Mouse (Mus musculus) heart, embryonic 16.5 days (tissue): ENCODE results near the gene Akr7a5. TPM values are rescaled to one million over a fixed set of nuclear protein-coding genes. Genes with fewer than 3 reads are reported as not detected.
A peak's percentile ranks its signal among the peaks of the same experiment; 100 is the strongest.

ENCODE experiments used
- ATAC-seq: fragments of 200-750 bp; cut with Nextera tagmentation; replicated peaks from 2 replicates; pipeline ENCODE4 v1.8.0; 2017; ENCODE audit warnings: moderate number of reproducible peaks; ENCODE audit not compliant: insufficient read depth, low FRiP score; ENCODE audit errors: extremely low read depth
- H3K27ac ChIP-seq: fragments of 300-500 bp; sonication (generic); 2 replicates; pipeline ENCODE4 v1.5.1; 2014; ENCODE audit warnings: mild to moderate bottlenecking, low read length, control low read depth, moderate library complexity
- H3K27me3 ChIP-seq: fragments of 300-500 bp; sonication (generic); 2 replicates; pipeline ENCODE4 v1.6.1; 2014; ENCODE audit warnings: low read length, mixed read lengths; ENCODE audit not compliant: control insufficient read depth, insufficient read depth
- H3K36me3 ChIP-seq: fragments of 300-500 bp; sonication (generic); 2 replicates; pipeline ENCODE4 v1.6.1; 2014; ENCODE audit not compliant: control insufficient read depth, insufficient read depth
- H3K4me1 ChIP-seq: fragments of 300-500 bp; sonication (generic); 2 replicates; pipeline ENCODE4 v1.6.1; 2014; ENCODE audit warnings: low read length, mixed read lengths; ENCODE audit not compliant: control insufficient read depth, insufficient read depth
- H3K4me2 ChIP-seq: fragments of 300-500 bp; sonication (generic); 2 replicates; pipeline ENCODE4 v1.6.1; 2014; ENCODE audit warnings: low read depth, mild to moderate bottlenecking, control low read depth, low read length
- H3K4me3 ChIP-seq: fragments of 300-500 bp; sonication (generic); 2 replicates; pipeline ENCODE4 v1.5.1; 2014; ENCODE audit warnings: mild to moderate bottlenecking, control low read depth, low read length
- H3K9ac ChIP-seq: fragments of 300-500 bp; sonication (generic); 2 replicates; pipeline ENCODE4 v1.6.1; 2014; ENCODE audit warnings: low read length, control low read depth
- H3K9me3 ChIP-seq: fragments of 300-500 bp; sonication (generic); replicated peaks from 2 replicates; pipeline ENCODE4 v1.6.1; 2016; ENCODE audit warnings: low read length; ENCODE audit not compliant: control insufficient read depth
- WGBS: fragments of 180-500 bp; shearing (Covaris S2); extraction: QIAGEN DNeasy Blood & Tissue Kit; methylation state at CpG from one replicate; pipeline ENCODE4 v1.1.7; 2014; 5-methylcytosine and 5-hydroxymethylcytosine counted together
- polyA plus RNA-seq: library from polyadenylated mRNA; unstranded; fragments of >200 nt; fragmentation: Nextera tagmentation; extraction: Ambion mirVana; gene quantifications from 2 replicates; pipeline ENCODE4 v1.2.1, GENCODE M21; 2015

Gene Akr7a5
- polyA plus RNA-seq, 1 experiment from 2014 or later, result 74.5 TPM

GRCm38 (mm10) chr4:139272951-139273680, 37.4 kb upstream of the Akr7a5 start:
- H3K27me3 ChIP-seq, result no peaks in the 10 kb centered on the region
- 89% methylated on average over 10 of the region's 10 CpGs for WGBS
- peaks cover 12% of the 10 kb centered on the region for H3K36me3 ChIP-seq

GRCm38 (mm10) chr4:139274573-139274972, 36.0 kb upstream of the Akr7a5 start:
- no peaks in the 10 kb centered on the region for H3K9me3 ChIP-seq
- WGBS, result 83% methylated on average over 7 of the region's 7 CpGs
- H3K36me3 ChIP-seq, result peaks cover 12% of the 10 kb centered on the region
- ATAC-seq, result no peak
- no peak overlapping the region for H3K4me2 ChIP-seq
- H3K4me1 ChIP-seq, result peaks cover 6% of the 10 kb centered on the region
- no peaks in the 10 kb centered on the region for H3K27me3 ChIP-seq
- no peak overlapping the region for H3K4me3 ChIP-seq
- H3K27ac ChIP-seq, result no peak overlapping the region
- H3K9ac ChIP-seq, result no peak overlapping the region

More at GRCm38 (mm10) chr4:139272951-139273680, 37.4 kb upstream of the Akr7a5 start:
- Histone ChIP-seq H3K4me1 (peaks cover 6% of the 10 kb centered on the region), H3K9me3 (no peaks in the 10 kb centered on the region), H3K4me2 (no peak overlapping the region), H3K9ac (no peak overlapping the region), H3K4me3 (no peak overlapping the region), H3K27ac (no peak overlapping the region)
- ATAC-seq, result no peak

DNA sequence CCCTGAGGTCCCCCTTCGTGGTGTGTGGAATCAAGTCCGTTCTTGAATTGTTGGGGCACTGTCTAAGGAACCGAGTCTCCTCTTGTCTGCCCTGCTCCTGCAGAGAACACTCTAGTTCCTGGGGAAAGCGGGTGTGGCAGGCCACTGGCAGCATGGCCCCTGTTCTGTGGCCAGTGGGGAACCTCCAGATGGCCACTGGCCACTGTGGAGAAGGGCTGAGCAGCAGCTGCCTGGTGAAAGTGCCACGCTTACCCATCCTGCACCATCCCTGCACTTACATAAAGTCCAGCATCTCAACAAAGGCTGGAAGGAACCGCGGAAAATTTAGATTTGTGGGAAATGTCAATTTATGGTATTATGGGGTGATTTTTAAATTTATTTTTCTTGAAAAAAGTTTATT, 34.1 kb upstream of the Akr7a5 start:
- WGBS, result 90% methylated on average over 7 of the region's 7 CpGs
- no peak overlapping the region for H3K9ac ChIP-seq
- peaks cover 6% of the 10 kb centered on the region for H3K4me1 ChIP-seq
- no peak overlapping the region for H3K4me2 ChIP-seq
- H3K27me3 ChIP-seq, result no peaks in the 10 kb centered on the region
- no peaks in the 10 kb centered on the region for H3K9me3 ChIP-seq
- no peak overlapping the region for H3K4me3 ChIP-seq
- no peak overlapping the region for H3K27ac ChIP-seq
- ATAC-seq, result no peak
- peaks cover 28% of the 10 kb centered on the region for H3K36me3 ChIP-seq

- Histone ChIP-seq H3K36me3 (peaks cover 28% of the 10 kb centered on the region), H3K4me1 (peaks cover 10% of the 10 kb centered on the region), H3K9me3 (no peaks in the 10 kb centered on the region), H3K9ac (no peak overlapping the region), H3K27me3 (no peaks in the 10 kb centered on the region), H3K4me2 (no peak overlapping the region), H3K4me3 (no peak overlapping the region), H3K27ac (no peak overlapping the region)
- 92% methylated on average over 12 of the region's 12 CpGs for WGBS
- no peak for ATAC-seq
Observed at GRCm38 (mm10) chr4:139280530-139280929, 30.0 kb upstream of the Akr7a5 start.

GRCm38 (mm10) chr4:139281791-139282345, 28.7 kb upstream of the Akr7a5 start:
- no peaks in the 10 kb centered on the region for H3K27me3 ChIP-seq
- peaks cover 28% of the 10 kb centered on the region for H3K36me3 ChIP-seq
- H3K4me3 ChIP-seq, result no peak overlapping the region
- ATAC-seq, result no peak
- no peak overlapping the region for H3K27ac ChIP-seq
- H3K9ac ChIP-seq, result no peak overlapping the region
- H3K4me1 ChIP-seq, result peaks cover 21% of the 10 kb centered on the region
- no peak overlapping the region for H3K4me2 ChIP-seq
- no peaks in the 10 kb centered on the region for H3K9me3 ChIP-seq
- WGBS, result 91% methylated on average over 16 of the region's 16 CpGs

DNA sequence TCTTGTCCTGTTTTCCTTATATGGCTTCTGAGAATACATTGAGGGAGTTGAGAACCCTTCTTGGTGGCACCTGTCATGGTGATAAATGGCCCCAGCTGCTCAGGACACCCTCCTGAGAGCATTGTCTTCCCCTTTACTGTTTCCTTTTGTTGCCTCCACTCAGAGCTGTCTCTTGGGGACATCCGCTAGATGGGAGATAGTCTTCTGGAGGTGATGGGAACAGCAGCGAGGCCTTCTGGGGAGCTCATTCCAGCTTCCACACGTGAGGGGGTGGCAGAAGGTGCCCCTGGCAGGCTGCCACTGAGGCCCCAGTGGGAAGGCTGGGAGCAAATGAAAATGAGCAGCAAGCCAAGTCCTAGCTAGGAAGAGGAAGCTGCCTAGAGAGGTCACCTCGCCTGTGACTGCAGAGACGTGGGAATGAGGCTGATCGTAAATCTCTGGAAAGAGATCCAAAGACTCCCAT, 27.6 kb upstream of the Akr7a5 start:
- H3K4me3 ChIP-seq, result no peak overlapping the region
- H3K27me3 ChIP-seq, result no peaks in the 10 kb centered on the region
- H3K4me1 ChIP-seq, result peaks cover 25% of the 10 kb centered on the region
- peaks cover 36% of the 10 kb centered on the region for H3K36me3 ChIP-seq
- H3K4me2 ChIP-seq, result no peak overlapping the region
- H3K27ac ChIP-seq, result peak overlapping the region; percentile 59
- WGBS, result 36% methylated on average over 6 of the region's 6 CpGs
- no peaks in the 10 kb centered on the region for H3K9me3 ChIP-seq
- no peak overlapping the region for H3K9ac ChIP-seq
- no peak for ATAC-seq

DNA sequence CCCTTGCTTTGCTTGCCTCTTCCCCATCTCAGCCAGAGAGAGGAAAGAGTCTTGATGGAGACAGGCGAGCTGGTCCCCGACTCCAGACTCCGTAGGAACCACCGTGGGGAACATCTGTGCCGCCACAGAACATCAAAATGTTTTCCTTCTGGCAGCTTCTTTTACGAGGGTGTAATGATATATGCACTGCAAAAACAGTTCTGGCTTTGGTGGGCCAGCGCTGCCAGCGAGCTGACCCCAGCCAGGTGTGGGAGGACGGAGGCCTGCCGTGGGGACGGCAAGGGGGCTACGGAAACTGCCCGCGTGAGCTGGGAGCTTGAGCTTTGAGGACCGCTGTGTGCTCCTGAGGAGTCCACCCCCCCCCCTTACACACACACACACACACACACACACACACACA, 25.7 kb upstream of the Akr7a5 start:
- ATAC-seq, result no peak
- H3K36me3 ChIP-seq, result peaks cover 38% of the 10 kb centered on the region
- no peaks in the 10 kb centered on the region for H3K27me3 ChIP-seq
- H3K4me2 ChIP-seq, result no peak overlapping the region
- peaks cover 25% of the 10 kb centered on the region for H3K4me1 ChIP-seq
- WGBS, result 88% methylated on average over 15 of the region's 15 CpGs
- H3K4me3 ChIP-seq, result no peak overlapping the region
- no peak overlapping the region for H3K9ac ChIP-seq
- no peaks in the 10 kb centered on the region for H3K9me3 ChIP-seq
- no peak overlapping the region for H3K27ac ChIP-seq

- WGBS, result 40% methylated on average over 5 of the region's 5 CpGs
- Histone ChIP-seq H3K4me2 (no peak overlapping the region), H3K9ac (no peak overlapping the region), H3K9me3 (no peaks in the 10 kb centered on the region), H3K36me3 (peaks cover 38% of the 10 kb centered on the region), H3K27me3 (no peaks in the 10 kb centered on the region), H3K27ac (no peak overlapping the region), H3K4me1 (peaks cover 25% of the 10 kb centered on the region), H3K4me3 (no peak overlapping the region)
- ATAC-seq, result no peak
Observed at GRCm38 (mm10) chr4:139286234-139286633, 24.3 kb upstream of the Akr7a5 start.

DNA sequence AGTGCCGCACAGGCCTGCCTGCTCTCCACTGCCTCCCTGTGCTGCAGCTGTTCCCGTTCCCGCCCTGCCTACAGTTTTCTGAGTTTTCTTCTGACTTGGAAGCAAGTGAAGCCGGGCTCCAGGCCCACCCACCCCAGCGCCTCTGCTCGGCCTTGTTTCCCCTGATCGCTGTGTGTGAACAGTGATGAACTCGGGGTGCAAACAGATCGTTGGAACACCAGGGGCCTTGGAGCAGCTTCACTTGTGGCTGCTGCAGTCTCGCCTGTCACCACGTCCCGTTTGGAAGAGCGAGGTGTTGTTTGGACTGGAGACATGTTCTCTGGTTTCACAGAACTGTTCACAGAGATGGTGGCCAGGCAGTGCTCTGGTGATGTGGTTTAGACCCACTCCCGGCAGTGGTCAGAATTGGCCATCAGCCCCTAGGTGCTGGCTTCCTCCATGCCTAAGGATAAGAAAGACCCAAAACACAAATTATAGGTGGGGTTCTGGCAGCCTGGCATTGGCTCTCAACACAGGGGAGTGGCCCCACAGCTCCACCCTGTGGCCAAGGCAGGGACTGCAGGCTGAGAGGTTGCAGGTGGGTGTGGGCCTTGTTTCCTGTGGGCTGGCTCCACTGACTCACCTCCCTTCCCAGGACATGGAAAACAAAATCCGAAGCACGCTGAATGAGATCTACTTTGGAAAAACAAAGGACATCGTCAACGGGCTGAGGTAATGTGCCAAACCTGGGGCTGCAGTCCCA, 23.3 kb upstream of the Akr7a5 start:
- Histone ChIP-seq H3K9ac (no peak overlapping the region), H3K4me3 (no peak overlapping the region), H3K36me3 (peaks cover 31% of the 10 kb centered on the region), H3K4me1 (peaks cover 25% of the 10 kb centered on the region), H3K4me2 (no peak overlapping the region), H3K27ac (no peak overlapping the region), H3K27me3 (no peaks in the 10 kb centered on the region), H3K9me3 (no peaks in the 10 kb centered on the region)
- 72% methylated on average over 18 of the region's 18 CpGs for WGBS
- no peak for ATAC-seq
